10 mouse cellular contexts compared by ENCODE assay signal in genomic region chr16:18384211-18384610, GRCm38 (mm10). TPM values are rescaled to one million over a fixed set of nuclear protein-coding genes. Genes with fewer than 3 reads are reported as not detected.
A peak's percentile ranks its signal among the peaks of the same experiment; 100 is the strongest.
DNase-seq lines count a peak whose midpoint lies in the region; ATAC-seq lines count a peak whose summit lies in the region.
"Had no signal": no experiment of that assay in that cellular context is flagged by ENCODE, and none has a peak within 500 bp of the region (broad histone marks: within the 10 kb centered on the region; RNA-seq: fewer than 3 reads in every experiment).

No protein-coding gene starts in this region.

- H3K4me3 ChIP-seq in hindbrain, embryonic 10.5 days: no peak overlapping the region
- no peak overlapping the region for H3K4me3 ChIP-seq in hindbrain, embryonic 16.5 days (ENCODE audit: low read length)
- no peak overlapping the region for H3K4me3 ChIP-seq in neural tube, embryonic 12.5 days
- no peak overlapping the region for H3K4me3 ChIP-seq in neural tube, embryonic 15.5 days (replicated peaks)
- H3K4me3 ChIP-seq in neural tube, embryonic 13.5 days: no peak overlapping the region
- H3K4me3 ChIP-seq: megakaryocyte, embryonic 14.5 days had no signal

- no peaks in the 10 kb centered on the region for H3K27me3 ChIP-seq in hindbrain, embryonic 10.5 days (ENCODE audit: insufficient read depth, poor library complexity, severe bottlenecking)
- H3K27me3 ChIP-seq in hindbrain, embryonic 16.5 days (replicated peaks; ENCODE audit: control insufficient read depth, insufficient read depth, low read length): no peaks in the 10 kb centered on the region
- H3K27me3 ChIP-seq in neural tube, embryonic 12.5 days (replicated peaks): no peaks in the 10 kb centered on the region
- no peaks in the 10 kb centered on the region for H3K27me3 ChIP-seq in neural tube, embryonic 15.5 days (replicated peaks)
- no peaks in the 10 kb centered on the region for H3K27me3 ChIP-seq in neural tube, embryonic 13.5 days

- H3K4me2 ChIP-seq in hindbrain, embryonic 16.5 days (ENCODE audit: low read length): no peak overlapping the region
- H3K4me2 ChIP-seq in neural tube, embryonic 12.5 days (replicated peaks): no peak overlapping the region
- no peak overlapping the region for H3K4me2 ChIP-seq in neural tube, embryonic 15.5 days
- H3K4me2 ChIP-seq in neural tube, embryonic 13.5 days: no peak overlapping the region

- 73% methylated on average over 7 of the region's 7 CpGs for WGBS in hindbrain, embryonic 10.5 days
- 48% methylated on average over 7 of the region's 7 CpGs for WGBS in hindbrain, embryonic 16.5 days
- 74% methylated on average over 7 of the region's 7 CpGs for WGBS in neural tube, embryonic 12.5 days
- WGBS in neural tube, embryonic 15.5 days: 73% methylated on average over 7 of the region's 7 CpGs
- 59% methylated on average over 7 of the region's 7 CpGs for WGBS in neural tube, embryonic 13.5 days

- H3K9ac ChIP-seq in hindbrain, embryonic 16.5 days (ENCODE audit: low read depth, low read length): no peak overlapping the region
- no peak overlapping the region for H3K9ac ChIP-seq in neural tube, embryonic 12.5 days
- H3K9ac ChIP-seq in neural tube, embryonic 15.5 days (replicated peaks): no peak overlapping the region
- H3K9ac ChIP-seq in neural tube, embryonic 13.5 days: peak overlapping the region; percentile 12; the same call in 1 of the 2 replicates

- ATAC-seq in hindbrain, embryonic 16.5 days: no peak
- no peak for ATAC-seq in neural tube, embryonic 12.5 days (ENCODE audit: low FRiP score, low read depth)
- ATAC-seq in neural tube, embryonic 15.5 days (ENCODE audit: low FRiP score): no peak
- ATAC-seq in neural tube, embryonic 13.5 days (ENCODE audit: low read depth): no peak

- no peaks in the 10 kb centered on the region for H3K9me3 ChIP-seq in hindbrain, embryonic 10.5 days
- no peaks in the 10 kb centered on the region for H3K9me3 ChIP-seq in hindbrain, embryonic 16.5 days (ENCODE audit: control insufficient read depth, low read length)
- H3K9me3 ChIP-seq in neural tube, embryonic 12.5 days: no peaks in the 10 kb centered on the region
- H3K9me3 ChIP-seq in neural tube, embryonic 15.5 days (replicated peaks): no peaks in the 10 kb centered on the region
- no peaks in the 10 kb centered on the region for H3K9me3 ChIP-seq in neural tube, embryonic 13.5 days
- H3K9me3 ChIP-seq: megakaryocyte, embryonic 14.5 days had no signal

- peak; percentile 27 for DNase-seq in adrenal gland, adult 2 months
- no peak for DNase-seq in adrenal gland, postnatal 36 days
- no peak for DNase-seq in hindbrain, embryonic 10.5 days (ENCODE audit: low spot score)
- DNase-seq in heart, adult 18-20 months: no peak
- DNase-seq: thymus, adult 18-20 months had no signal

- H3K4me1 ChIP-seq in hindbrain, embryonic 10.5 days (replicated peaks): peaks cover 100% of the 10 kb centered on the region
- H3K4me1 ChIP-seq in hindbrain, embryonic 16.5 days (ENCODE audit: control insufficient read depth, insufficient read depth, low read depth, low read length): peaks cover 62% of the 10 kb centered on the region
- H3K4me1 ChIP-seq in neural tube, embryonic 12.5 days: peaks cover 80% of the 10 kb centered on the region
- peaks cover 81% of the 10 kb centered on the region for H3K4me1 ChIP-seq in neural tube, embryonic 15.5 days
- H3K4me1 ChIP-seq in neural tube, embryonic 13.5 days (replicated peaks): peaks cover 98% of the 10 kb centered on the region

- H3K36me3 ChIP-seq in hindbrain, embryonic 10.5 days: no peaks in the 10 kb centered on the region
- H3K36me3 ChIP-seq in hindbrain, embryonic 16.5 days (ENCODE audit: control insufficient read depth, insufficient read depth, low read length): no peaks in the 10 kb centered on the region
- no peaks in the 10 kb centered on the region for H3K36me3 ChIP-seq in neural tube, embryonic 12.5 days
- H3K36me3 ChIP-seq in neural tube, embryonic 15.5 days: no peaks in the 10 kb centered on the region
- H3K36me3 ChIP-seq in neural tube, embryonic 13.5 days: no peaks in the 10 kb centered on the region

- H3K27ac ChIP-seq in hindbrain, embryonic 10.5 days: peak overlapping the region; percentile 90
- H3K27ac ChIP-seq in hindbrain, embryonic 16.5 days (ENCODE audit: low read depth, low read length): no peak overlapping the region
- H3K27ac ChIP-seq in neural tube, embryonic 12.5 days: peak overlapping the region; percentile 12; the same call in 1 of the 2 replicates
- H3K27ac ChIP-seq in neural tube, embryonic 15.5 days (replicated peaks): no peak overlapping the region
- H3K27ac ChIP-seq in neural tube, embryonic 13.5 days (replicated peaks): peak overlapping the region; percentile 54

RNA-seq across cellular contexts. Expression of gene Arvcf, which starts 36.2 kb away (rescaled TPM):
- 10 to 100 TPM; 33.4 to 48.9 TPM for total RNA-seq in adrenal gland, adult 2 months (2021)
- polyA plus RNA-seq in adrenal gland, adult 2 months (2012; rRNA removed): 54.2 and 59.1 TPM in 2 replicates
- 10 to 100 TPM; 36.4 to 41.2 TPM for total RNA-seq in adrenal gland, postnatal 36 days (2021)
- polyA plus RNA-seq in hindbrain, embryonic 10.5 days (2016; fragmentation: Nextera tagmentation; extraction: Ambion mirVana): 99.5 and 115 TPM in 2 replicates
- 68.3 and 80.3 TPM in 2 replicates for polyA plus RNA-seq in hindbrain, embryonic 16.5 days (2015; fragmentation: Nextera tagmentation; extraction: Ambion mirVana)
- 114 and 118 TPM in 2 replicates for polyA plus RNA-seq in neural tube, embryonic 12.5 days (2016; fragmentation: Nextera tagmentation; extraction: Ambion mirVana)
- polyA plus RNA-seq in neural tube, embryonic 15.5 days (2015; fragmentation: Nextera tagmentation; extraction: Ambion mirVana): 71.2 and 72.5 TPM in 2 replicates
- 85.2 and 93.6 TPM in 2 replicates for polyA plus RNA-seq in neural tube, embryonic 13.5 days (2015; fragmentation: Nextera tagmentation; extraction: Ambion mirVana)
- total RNA-seq in heart, adult 18-20 months (2021): 10 to 100 TPM; 13.1 to 15.1 TPM

RNA-seq across cellular contexts. Expression of gene Tango2, which starts 36.3 kb away (rescaled TPM):
- 10 to 100 TPM; 36.1 to 37.1 TPM for total RNA-seq in adrenal gland, adult 2 months (2021)
- polyA plus RNA-seq in adrenal gland, adult 2 months (2012; rRNA removed): 40.6 and 51.1 TPM in 2 replicates
- total RNA-seq in adrenal gland, postnatal 36 days (2021): 10 to 100 TPM; 31.9 to 43.7 TPM
- 45.5 and 52.8 TPM in 2 replicates for polyA plus RNA-seq in hindbrain, embryonic 10.5 days (2016; fragmentation: Nextera tagmentation; extraction: Ambion mirVana)
- polyA plus RNA-seq in hindbrain, embryonic 16.5 days (2015; fragmentation: Nextera tagmentation; extraction: Ambion mirVana): 101 and 112 TPM in 2 replicates
- polyA plus RNA-seq in neural tube, embryonic 12.5 days (2016; fragmentation: Nextera tagmentation; extraction: Ambion mirVana): 59.1 and 60.0 TPM in 2 replicates
- 98.7 and 115 TPM in 2 replicates for polyA plus RNA-seq in neural tube, embryonic 15.5 days (2015; fragmentation: Nextera tagmentation; extraction: Ambion mirVana)
- polyA plus RNA-seq in neural tube, embryonic 13.5 days (2015; fragmentation: Nextera tagmentation; extraction: Ambion mirVana): 74.0 and 79.5 TPM in 2 replicates
- 100 to 1,000 TPM; 170 to 176 TPM for total RNA-seq in heart, adult 18-20 months (2021)

RNA-seq across cellular contexts. Expression of gene Txnrd2, which starts 42.0 kb away (rescaled TPM):
- 10 to 100 TPM; 73.3 TPM for total RNA-seq in adrenal gland, adult 2 months (2021)
- 50.3 and 64.6 TPM in 2 replicates for polyA plus RNA-seq in adrenal gland, adult 2 months (2012; rRNA removed)
- total RNA-seq in adrenal gland, postnatal 36 days (2021): 10 to 100 TPM; 73.3 to 97.3 TPM
- 30.5 and 34.7 TPM in 2 replicates for polyA plus RNA-seq in hindbrain, embryonic 10.5 days (2016; fragmentation: Nextera tagmentation; extraction: Ambion mirVana)
- polyA plus RNA-seq in hindbrain, embryonic 16.5 days (2015; fragmentation: Nextera tagmentation; extraction: Ambion mirVana): 37.5 and 40.6 TPM in 2 replicates
- polyA plus RNA-seq in neural tube, embryonic 12.5 days (2016; fragmentation: Nextera tagmentation; extraction: Ambion mirVana): 20.5 and 24.8 TPM in 2 replicates
- 28.3 and 30.9 TPM in 2 replicates for polyA plus RNA-seq in neural tube, embryonic 15.5 days (2015; fragmentation: Nextera tagmentation; extraction: Ambion mirVana)
- 20.3 and 22.8 TPM in 2 replicates for polyA plus RNA-seq in neural tube, embryonic 13.5 days (2015; fragmentation: Nextera tagmentation; extraction: Ambion mirVana)
- 10 to 100 TPM; 42.9 to 44.4 TPM for total RNA-seq in heart, adult 18-20 months (2021)

RNA-seq across cellular contexts. Expression of gene Comt, which starts 42.4 kb away (rescaled TPM):
- total RNA-seq in adrenal gland, adult 2 months (2021): 100 to 1,000 TPM; 203 to 288 TPM
- polyA plus RNA-seq in adrenal gland, adult 2 months (2012; rRNA removed): 407 and 432 TPM in 2 replicates
- total RNA-seq in adrenal gland, postnatal 36 days (2021): 100 to 1,000 TPM; 193 to 249 TPM
- 62.5 and 67.9 TPM in 2 replicates for polyA plus RNA-seq in hindbrain, embryonic 10.5 days (2016; fragmentation: Nextera tagmentation; extraction: Ambion mirVana)
- 119 and 123 TPM in 2 replicates for polyA plus RNA-seq in hindbrain, embryonic 16.5 days (2015; fragmentation: Nextera tagmentation; extraction: Ambion mirVana)
- polyA plus RNA-seq in neural tube, embryonic 12.5 days (2016; fragmentation: Nextera tagmentation; extraction: Ambion mirVana): 68.6 and 70.9 TPM in 2 replicates
- polyA plus RNA-seq in neural tube, embryonic 15.5 days (2015; fragmentation: Nextera tagmentation; extraction: Ambion mirVana): 117 and 128 TPM in 2 replicates
- polyA plus RNA-seq in neural tube, embryonic 13.5 days (2015; fragmentation: Nextera tagmentation; extraction: Ambion mirVana): 86.4 and 93.2 TPM in 2 replicates
- total RNA-seq in heart, adult 18-20 months (2021): 100 to 1,000 TPM; 123 to 141 TPM

Comparison
In these comparisons a context has a peak if more than half of its experiments do, and no peak if none do; other contexts are left out.
1. H3K27ac ChIP-seq: peak in hindbrain, embryonic 10.5 days (single experiment), neural tube, embryonic 12.5 days (single experiment) and neural tube, embryonic 13.5 days (single experiment); none in hindbrain, embryonic 16.5 days (single experiment) and neural tube, embryonic 15.5 days (single experiment).